Mouse (Mus musculus) small intestine, adult 2 months (tissue): Measurements from ENCODE around the gene Clip3.

Experiments
- CTCF ChIP-seq: fragments of 200-500 bp; IDR thresholded peaks from 2 replicates; pipeline ENCODE4 v1.5.1; 2012; ENCODE audit warnings: low read depth, mild to moderate bottlenecking, control low read depth, inconsistent platforms, low read length, moderate library complexity, mixed read lengths; ENCODE audit not compliant: insufficient replicate concordance, insufficient read length; ENCODE audit errors: extremely low read depth
- POLR2A ChIP-seq: fragments of 200-500 bp; IDR thresholded peaks from 2 replicates; pipeline ENCODE4 v1.6.1; 2012; ENCODE audit warnings: low read depth, mild to moderate bottlenecking, control low read depth, inconsistent platforms, low read length, moderate library complexity

DNA sequence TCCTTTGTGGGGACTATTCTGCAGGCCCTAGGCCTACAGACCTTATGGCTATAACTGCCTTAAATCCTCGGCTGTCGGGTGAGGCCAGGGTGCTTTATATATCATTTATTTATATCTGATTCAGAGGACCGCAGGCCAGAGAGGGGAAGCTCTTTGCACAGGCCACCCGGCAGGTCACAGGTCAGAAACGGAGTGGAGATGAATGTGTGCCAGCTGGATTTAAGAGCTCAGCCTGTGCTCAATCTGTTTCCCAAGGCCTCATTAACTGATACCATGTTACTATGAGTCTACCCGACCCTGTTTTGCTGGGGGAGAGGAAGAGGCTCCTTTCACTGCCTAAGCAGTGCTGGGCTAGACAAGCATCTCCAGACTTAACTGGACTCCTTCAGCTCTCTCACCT, 17.1 kb upstream of the Clip3 start:
- TF ChIP-seq CTCF, result no peak
- no peak for TF ChIP-seq POLR2A
